Comparison of ENCODE assay signal across 1 mouse cellular context in the genomic region with DNA sequence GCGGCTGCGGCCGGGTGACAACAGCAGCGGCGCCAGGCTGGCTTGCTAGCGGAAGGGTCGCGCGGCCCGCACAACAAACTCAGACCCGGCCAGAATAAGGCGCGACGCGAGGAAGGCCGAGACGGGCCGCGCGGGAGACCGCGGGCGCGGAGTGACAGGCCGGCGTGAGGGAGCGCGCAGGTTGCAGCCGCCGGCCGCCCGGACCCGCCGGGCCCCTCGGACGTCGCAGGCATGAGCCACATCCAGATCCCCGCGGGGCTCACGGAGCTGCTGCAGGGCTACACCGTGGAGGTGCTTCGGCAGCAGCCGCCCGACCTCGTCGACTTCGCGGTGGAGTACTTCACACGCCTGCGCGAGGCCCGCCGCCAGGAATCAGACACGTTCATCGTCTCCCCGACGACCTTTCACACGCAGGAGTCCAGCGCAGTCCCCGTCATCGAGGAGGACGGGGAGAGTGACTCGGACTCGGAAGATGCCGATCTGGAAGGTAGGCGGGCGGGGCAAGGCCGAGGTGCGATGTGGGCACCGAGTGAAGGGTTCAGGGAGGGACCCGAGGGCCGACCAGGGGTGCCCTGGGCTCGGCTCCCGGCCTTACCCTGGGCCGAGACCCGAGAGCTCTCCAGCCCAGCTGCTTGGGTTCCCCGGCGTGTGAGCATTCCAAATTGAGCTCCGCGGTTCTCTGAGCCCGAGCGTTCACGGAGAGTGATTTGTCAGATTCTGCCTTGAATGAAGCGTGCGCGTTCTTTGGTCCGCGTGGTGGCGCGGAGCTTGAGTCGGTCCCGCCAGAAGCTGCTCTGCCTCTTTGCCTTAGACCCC.
TF ChIP-seq lines count a peak whose summit lies in the region.

No protein-coding gene starts in this region.

TF ChIP-seq in CH12.LX, 34 proteins besides CTCF, POLR2A, EP300 and RAD21 (continued from another document):
- TF ChIP-seq E2F4 (IDR thresholded peaks at IDR 0.05; ENCODE audit: insufficient replicate concordance, low read depth, low read length) = no peak
- peak; percentile 78 for TF ChIP-seq NRF1 (IDR thresholded peaks at IDR 0.05; ENCODE audit: low read depth, low read length)
- TF ChIP-seq MEF2A (IDR thresholded peaks at IDR 0.05; ENCODE audit: borderline replicate concordance, low read depth, low read length) = no peak
- no peak for TF ChIP-seq ELF1 (IDR thresholded peaks at IDR 0.05; ENCODE audit: low read depth, low read length)
- TF ChIP-seq MAZ (IDR thresholded peaks at IDR 0.05; ENCODE audit: low read depth, low read length) = no peak
- TF ChIP-seq SIN3A (IDR thresholded peaks at IDR 0.05; ENCODE audit: low read length) = no peak
- TF ChIP-seq MAX (IDR thresholded peaks at IDR 0.05; ENCODE audit: low read length) = peak; percentile 60
- TF ChIP-seq RCOR1 (conservative IDR thresholded peaks at IDR 0.05; ENCODE audit: low read depth, low read length) = no peak
- no peak for TF ChIP-seq ETS1 (conservative IDR thresholded peaks at IDR 0.05; ENCODE audit: low read depth, low read length)
- TF ChIP-seq NELFE (IDR thresholded peaks at IDR 0.05; ENCODE audit: low read depth, low read length) = peak; percentile 7; the same call in 1 of the 2 replicates
- TF ChIP-seq TBP (conservative IDR thresholded peaks at IDR 0.05; ENCODE audit: low read depth, low read length) = no peak
- peak; percentile 73; the same call in 1 of the 2 replicates for TF ChIP-seq MXI1 (IDR thresholded peaks at IDR 0.05; ENCODE audit: low read depth, low read length)
- TF ChIP-seq BHLHE40 (IDR thresholded peaks at IDR 0.05; ENCODE audit: low read depth, low read length) = no peak
- no peak for TF ChIP-seq ZNF384 (IDR thresholded peaks at IDR 0.05; ENCODE audit: low read depth, low read length)
- no peak for TF ChIP-seq POLR2AphosphoS2 (IDR thresholded peaks at IDR 0.05; ENCODE audit: low read depth, low read length)
- TF ChIP-seq TCF12 (IDR thresholded peaks at IDR 0.05; ENCODE audit: low read depth, low read length) = no peak
- no peak for TF ChIP-seq HCFC1 (IDR thresholded peaks at IDR 0.05; ENCODE audit: low read depth, low read length)
- no peak for TF ChIP-seq USF1 (IDR thresholded peaks at IDR 0.05; ENCODE audit: low read depth, low read length)
- no peak for TF ChIP-seq GABPA (IDR thresholded peaks at IDR 0.05; ENCODE audit: insufficient replicate concordance, low read depth, low read length)
- peak; percentile 66; the same call in 1 of the 2 replicates for TF ChIP-seq MYC (IDR thresholded peaks at IDR 0.05; ENCODE audit: low read depth, low read length)
- TF ChIP-seq ZKSCAN1 (IDR thresholded peaks at IDR 0.05; ENCODE audit: borderline replicate concordance, low read depth, low read length) = no peak
- TF ChIP-seq CHD2 (IDR thresholded peaks at IDR 0.05; ENCODE audit: low read length) = no peak
- TF ChIP-seq JUN (IDR thresholded peaks at IDR 0.05; ENCODE audit: insufficient read depth, low read depth, low read length) = no peak
- no peak for TF ChIP-seq PAX5 (IDR thresholded peaks at IDR 0.05; ENCODE audit: low read length)
